Mouse (Mus musculus) right cerebral cortex, adult 2 months (tissue): Measurements from ENCODE around the gene Rps21.
A peak's percentile ranks its signal among the peaks of the same experiment; 100 is the strongest.
"Not testable (repeated sequence)": the region's sequence is repeated elsewhere in the genome, so short reads cannot be mapped to it uniquely, and the experiment has no call there.

Experiments
- DNase-seq, 2 experiments: peaks; one replicate each; pipeline ENCODE4 v3.0.0; 2021 to 2022; ENCODE audit warnings: low spot score in 2 of 2

Gene Rps21

DNA sequence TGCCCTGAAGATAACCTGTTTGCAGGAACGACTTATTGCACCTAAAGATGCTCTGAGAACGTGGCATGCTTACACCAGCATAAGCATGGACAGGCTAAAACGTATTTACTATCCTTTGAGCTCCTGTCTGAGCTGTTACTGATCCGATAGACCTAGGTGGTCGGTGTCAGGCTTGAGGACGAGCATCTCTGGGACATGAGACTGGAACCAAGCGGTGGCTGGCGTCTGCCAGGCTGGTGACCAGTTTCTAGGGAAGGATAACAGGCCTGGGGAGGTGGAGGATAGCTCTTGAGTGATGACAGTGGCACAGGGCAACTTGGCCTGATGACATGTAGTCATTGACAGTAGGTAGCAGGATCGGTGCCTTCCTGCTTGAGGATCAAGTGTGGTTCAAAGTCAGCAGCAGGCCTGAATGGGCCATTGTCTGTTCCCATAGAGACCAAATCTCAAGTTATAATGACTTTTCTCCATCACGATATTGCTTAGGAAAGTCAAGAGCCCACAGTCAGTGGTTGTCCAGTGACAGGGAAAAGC lies 1.8 kb downstream of the Rps21 start:
- not testable (repeated sequence) for DNase-seq

DNA sequence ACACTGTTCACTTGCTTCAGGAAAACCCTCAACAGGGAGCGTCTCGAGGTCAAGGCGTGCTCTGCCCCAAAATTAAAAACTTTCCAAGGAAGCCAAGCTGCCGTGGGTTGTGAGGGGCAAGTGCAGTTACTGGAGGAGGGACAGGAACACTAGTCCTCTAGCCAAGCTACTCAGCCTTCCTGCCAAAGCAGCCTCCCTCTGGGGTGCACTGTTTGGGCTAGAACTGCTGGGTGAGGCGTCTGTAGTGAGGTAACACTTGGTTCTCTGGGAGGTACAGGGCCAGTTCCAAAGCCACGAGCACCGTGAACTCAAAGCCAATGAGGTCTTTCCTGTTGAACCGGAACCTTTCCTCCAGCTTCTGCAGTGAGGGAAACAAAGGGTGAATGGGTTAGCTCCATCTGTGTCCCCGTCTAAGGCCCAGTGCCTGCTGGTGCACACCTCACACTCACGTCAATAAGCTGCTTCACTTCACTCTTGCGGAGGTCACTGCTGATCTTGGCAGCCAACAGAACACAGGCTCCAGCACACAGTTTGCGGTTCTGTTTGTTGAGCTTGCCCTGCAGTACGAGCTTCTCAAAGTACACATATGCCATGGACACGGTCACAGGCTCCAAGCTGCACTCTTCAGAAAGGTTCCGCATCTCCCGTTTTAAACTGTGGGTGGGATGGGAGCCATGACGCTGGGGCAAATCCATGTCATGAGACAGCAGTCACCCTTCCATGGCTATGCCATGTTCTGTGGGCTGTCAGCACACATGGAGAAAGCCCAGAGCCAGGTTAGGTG lies 2.8 kb downstream of the Rps21 start:
- not testable (repeated sequence) for DNase-seq

- no peak for DNase-seq
Observed at GRCm38 (mm10) chr2:180260610-180261480, 3.7 kb downstream of the Rps21 start.

GRCm38 (mm10) chr2:180261901-180262300 lies 4.7 kb downstream of the Rps21 start:
- no peak for DNase-seq

- DNase-seq = no peak
Observed at GRCm38 (mm10) chr2:180262441-180262840, 5.3 kb downstream of the Rps21 start.

- DNase-seq = no peak
Observed at GRCm38 (mm10) chr2:180262891-180263290, 5.7 kb downstream of the Rps21 start.

DNA sequence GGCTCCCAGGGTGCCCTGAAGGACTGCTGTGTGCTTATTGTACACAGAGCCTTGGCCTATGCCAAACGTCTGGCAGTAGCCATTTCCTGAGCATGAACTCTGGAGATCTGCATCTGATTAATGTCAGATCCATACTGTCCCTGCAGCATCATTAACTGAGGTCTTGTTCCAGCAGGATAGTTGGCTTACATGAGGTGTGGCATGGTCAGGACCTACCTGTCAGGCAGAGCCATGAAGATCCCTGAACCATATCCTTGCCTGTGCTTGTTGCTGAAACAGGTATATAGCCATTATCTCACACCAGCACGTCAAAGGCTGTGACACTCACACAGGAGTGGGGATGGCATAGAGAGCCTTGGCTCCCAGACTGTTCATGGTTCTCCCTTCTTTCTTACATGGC lies 10.8 kb downstream of the Rps21 start:
- DNase-seq = no peak

GRCm38 (mm10) chr2:180269329-180269728 lies 12.2 kb downstream of the Rps21 start:
- DNase-seq = no peak

DNA sequence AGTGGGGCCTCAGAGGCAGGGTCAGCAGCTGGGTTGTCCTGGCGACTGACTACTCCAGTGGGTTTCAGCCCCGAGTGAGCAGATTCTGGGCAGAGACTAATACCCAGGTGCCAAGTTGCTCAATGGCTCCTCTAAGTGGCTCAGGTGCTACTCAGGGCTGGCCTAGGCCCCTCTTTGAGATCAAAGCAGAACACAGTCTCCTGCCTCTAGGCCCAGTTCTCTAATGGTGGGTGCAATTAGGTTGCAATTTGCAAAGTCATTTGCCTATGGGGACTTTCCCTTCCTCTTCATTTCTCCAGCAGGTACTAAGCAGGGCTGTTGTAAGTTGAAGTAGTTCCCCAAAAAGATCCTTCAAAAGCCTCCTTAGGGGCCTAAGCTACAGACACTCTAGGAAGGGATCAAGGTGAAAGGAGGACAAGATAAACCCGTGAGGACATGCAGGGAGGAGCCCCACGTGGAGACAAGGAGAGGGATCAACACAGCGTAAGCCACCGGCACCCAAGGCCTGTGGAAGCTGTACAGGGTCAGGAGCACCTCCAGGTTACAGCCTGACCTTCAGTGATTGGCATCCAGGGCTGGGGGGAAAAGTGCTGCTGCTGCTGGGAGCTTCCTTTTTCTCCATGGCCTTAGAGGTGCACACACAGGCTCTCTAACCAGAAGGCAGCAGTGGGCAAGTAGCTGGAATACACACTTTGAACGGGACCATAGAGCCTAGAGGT lies 13.5 kb downstream of the Rps21 start:
- no peak for DNase-seq

DNA sequence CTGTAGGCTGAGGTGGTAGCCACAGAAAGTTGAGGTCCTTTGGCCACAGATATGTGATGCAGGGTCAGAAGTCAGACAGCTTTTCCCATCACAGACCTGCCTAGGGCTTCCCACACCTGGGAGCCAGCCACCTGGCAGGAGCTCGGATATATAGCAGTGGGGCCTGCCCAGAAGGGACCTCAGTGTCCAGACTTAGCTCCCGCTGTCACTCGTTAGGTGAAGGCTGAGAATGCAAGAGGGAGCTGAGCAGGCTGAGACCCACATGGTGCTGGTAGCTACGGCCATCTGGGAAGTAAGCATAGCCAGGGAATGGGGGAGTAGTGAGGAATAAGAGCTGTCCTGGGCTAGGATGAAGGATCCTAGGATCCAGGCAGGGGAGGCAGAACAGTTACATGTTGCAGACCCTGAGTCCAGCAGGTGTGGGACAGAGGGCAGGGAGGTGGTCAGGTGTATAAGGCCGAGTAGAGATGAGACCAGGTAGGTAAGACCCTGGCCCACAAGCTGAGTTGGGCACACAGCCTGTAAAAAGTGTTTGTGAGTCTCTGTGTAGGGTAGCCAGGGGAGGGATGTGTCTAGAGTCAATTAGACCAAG lies 14.7 kb downstream of the Rps21 start:
- no peak for DNase-seq

- DNase-seq = no peak
Observed at GRCm38 (mm10) chr2:180272884-180273321, 15.7 kb downstream of the Rps21 start.

DNA sequence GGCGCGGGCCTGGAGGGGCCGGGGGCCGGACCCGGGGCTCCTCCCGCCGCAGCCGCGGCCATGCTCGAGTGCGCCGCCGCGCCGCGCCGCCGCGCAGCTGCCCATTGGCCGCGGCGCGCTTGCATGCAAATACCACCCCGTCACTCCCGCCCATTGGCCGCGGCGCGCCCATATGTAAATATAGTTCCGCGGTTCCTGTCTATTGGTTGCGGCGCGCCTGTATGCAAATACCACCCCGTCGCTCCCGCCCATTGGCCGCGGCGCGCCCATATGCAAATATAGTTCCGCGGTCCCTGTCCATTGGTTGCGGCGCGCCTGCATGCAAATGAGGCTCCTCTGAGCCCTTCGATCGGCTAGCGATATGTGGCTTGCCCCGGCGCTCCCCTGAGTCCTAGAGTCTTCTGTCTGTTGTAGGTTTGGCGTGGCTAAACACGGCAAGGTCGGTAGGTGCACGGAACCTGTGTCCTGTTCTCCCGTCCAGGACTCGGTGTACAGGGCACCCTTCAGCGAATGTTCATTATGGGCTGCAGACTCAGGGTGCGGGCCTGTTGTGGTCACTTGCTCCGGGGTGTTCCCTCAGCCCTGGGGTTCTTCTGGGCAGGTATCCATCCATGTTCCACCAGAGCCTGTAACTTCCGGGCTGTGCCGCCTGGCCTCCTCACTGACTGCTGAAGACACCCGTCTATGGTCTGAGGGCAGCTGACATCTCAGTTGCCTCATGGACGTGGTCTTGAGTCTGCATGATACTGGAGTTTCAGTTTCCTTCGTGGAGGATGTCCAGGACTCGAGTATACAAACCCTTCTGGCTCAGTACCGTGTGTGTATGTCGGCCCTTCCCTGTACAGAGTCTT lies 16.4 kb downstream of the Rps21 start, which contains the start of gene Cables2:
Gene Cables2, minus strand, starts transcription at position 103 of the 851 bp plus-strand sequence.
- peak; percentile 89 to 92 for DNase-seq

DNA sequence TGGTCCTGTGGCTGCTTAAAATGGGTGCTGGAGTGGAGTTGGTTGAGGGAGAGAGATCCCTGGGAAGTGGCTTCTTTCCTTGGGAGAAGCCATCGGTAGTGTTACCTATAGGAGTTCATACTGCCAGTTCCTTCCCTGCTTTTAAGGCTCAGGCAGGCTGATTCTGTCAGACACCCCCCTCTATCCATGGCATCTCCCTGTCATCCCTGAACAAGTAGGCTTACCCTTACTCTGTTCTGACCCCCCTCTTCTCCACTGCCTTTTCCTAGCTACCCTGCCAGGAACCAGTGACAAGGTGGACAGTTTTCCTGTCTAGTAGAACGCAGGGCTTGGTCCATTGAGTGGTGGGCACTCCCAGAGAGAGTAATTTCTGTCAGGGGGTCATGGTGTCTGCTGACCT lies 17.3 kb downstream of the Rps21 start:
- no peak for DNase-seq

- peak; percentile 78 to 81 for DNase-seq
Observed at GRCm38 (mm10) chr2:180275836-180276235, 18.7 kb downstream of the Rps21 start.

DNA sequence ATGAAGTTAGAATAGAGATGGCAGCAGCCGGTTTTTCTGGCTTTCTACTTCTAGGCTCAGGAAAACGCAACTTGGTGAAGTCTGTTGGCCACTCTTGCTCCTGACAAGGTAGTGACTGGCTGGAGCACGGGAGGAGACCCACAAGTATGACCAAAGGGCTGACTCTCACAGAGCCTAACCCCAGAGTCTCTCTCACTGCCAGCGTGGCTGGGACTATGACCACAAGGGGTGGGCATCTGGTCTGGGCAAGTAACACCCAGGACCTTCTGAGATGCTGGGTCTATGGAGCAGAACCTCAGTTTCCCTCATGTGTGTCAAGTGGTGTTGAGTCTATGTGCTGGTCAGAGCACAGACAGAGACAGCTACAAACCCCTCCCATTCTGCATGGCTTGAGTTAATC lies 19.2 kb downstream of the Rps21 start:
- no peak for DNase-seq

- no peak for DNase-seq
Observed at GRCm38 (mm10) chr2:180276851-180277259, 19.7 kb downstream of the Rps21 start.

GRCm38 (mm10) chr2:180277773-180278320 lies 20.7 kb downstream of the Rps21 start:
- no peak for DNase-seq

DNA sequence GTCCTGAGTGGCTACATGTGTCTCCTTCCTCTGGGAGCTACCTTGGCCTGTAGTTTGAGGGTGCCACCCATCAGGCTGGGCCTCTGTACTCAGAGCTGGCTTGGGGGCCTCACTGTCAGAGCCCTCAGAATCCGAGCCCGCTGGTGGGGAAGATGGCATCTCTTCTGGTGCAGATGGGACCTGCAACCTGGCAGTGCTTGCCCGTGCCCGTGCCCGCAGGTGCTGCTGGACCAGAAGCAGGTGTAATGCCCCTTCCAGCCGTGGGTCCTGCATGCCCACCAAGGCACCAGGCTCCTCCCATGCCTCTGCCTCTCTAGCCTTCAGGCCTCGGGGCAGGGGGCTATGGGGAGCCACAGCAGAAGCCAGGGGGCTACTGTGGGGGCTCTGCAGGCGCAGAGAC lies 22.1 kb downstream of the Rps21 start:
- DNase-seq = no peak

- no peak for DNase-seq
Observed at GRCm38 (mm10) chr2:180288966-180289365, 31.8 kb downstream of the Rps21 start.
